Comparison of ENCODE assay signal across 15 mouse cellular contexts in genomic region chr15:101278589-101278988, GRCm38 (mm10). TPM values are rescaled to one million over a fixed set of nuclear protein-coding genes. Genes with fewer than 3 reads are reported as not detected.
DNase-seq lines count a peak whose midpoint lies in the region; ATAC-seq and TF ChIP-seq lines count a peak whose summit lies in the region.
"Had no signal": no experiment of that assay in that cellular context is flagged by ENCODE, and none has a peak within 500 bp of the region (broad histone marks: within the 10 kb centered on the region; RNA-seq: fewer than 3 reads in every experiment).

No protein-coding gene starts in this region.

- H3K4me2 ChIP-seq in intestine, embryonic 14.5 days (ENCODE audit: low read length): no peak overlapping the region
- H3K4me2 ChIP-seq in intestine, postnatal 0 days (replicated peaks; ENCODE audit: low read depth): no peak overlapping the region
- H3K4me2 ChIP-seq in limb, embryonic 12.5 days: no peak overlapping the region
- no peak overlapping the region for H3K4me2 ChIP-seq in forebrain, embryonic 13.5 days
- H3K4me2 ChIP-seq: heart, embryonic 15.5 days; liver, embryonic 13.5 days had no signal

- 41% methylated on average over 5 of the region's 5 CpGs for WGBS in intestine, embryonic 14.5 days
- WGBS in intestine, postnatal 0 days: 41% methylated on average over 5 of the region's 5 CpGs
- 36% methylated on average over 5 of the region's 5 CpGs for WGBS in limb, embryonic 12.5 days
- WGBS in forebrain, embryonic 13.5 days: 65% methylated on average over 5 of the region's 5 CpGs

- H3K9me3 ChIP-seq in intestine, embryonic 14.5 days (ENCODE audit: control insufficient read depth, low read length): no peaks in the 10 kb centered on the region
- no peaks in the 10 kb centered on the region for H3K9me3 ChIP-seq in intestine, postnatal 0 days (ENCODE audit: control insufficient read depth)
- H3K9me3 ChIP-seq in limb, embryonic 12.5 days: no peaks in the 10 kb centered on the region
- no peaks in the 10 kb centered on the region for H3K9me3 ChIP-seq in forebrain, embryonic 13.5 days (replicated peaks)
- H3K9me3 ChIP-seq: heart, embryonic 15.5 days; liver, embryonic 13.5 days had no signal

- peaks cover 3% of the 10 kb centered on the region; the same call in 1 of the 2 replicates for H3K36me3 ChIP-seq in intestine, embryonic 14.5 days (ENCODE audit: control insufficient read depth, insufficient read depth, low read length)
- H3K36me3 ChIP-seq in intestine, postnatal 0 days (ENCODE audit: control insufficient read depth, insufficient read depth): no peaks in the 10 kb centered on the region
- peaks cover 9% of the 10 kb centered on the region for H3K36me3 ChIP-seq in limb, embryonic 12.5 days
- H3K36me3 ChIP-seq in forebrain, embryonic 13.5 days (ENCODE audit: poor library complexity, severe bottlenecking): peaks cover 8% of the 10 kb centered on the region; the same call in 1 of the 2 replicates
- H3K36me3 ChIP-seq: liver, embryonic 13.5 days had no signal

- H3K9ac ChIP-seq in intestine, embryonic 14.5 days (ENCODE audit: low read length): no peak overlapping the region
- no peak overlapping the region for H3K9ac ChIP-seq in intestine, postnatal 0 days (ENCODE audit: low read depth, low read length)
- peak overlapping the region; percentile 5; the same call in 1 of the 2 replicates for H3K9ac ChIP-seq in limb, embryonic 12.5 days (replicated peaks)
- no peak overlapping the region for H3K9ac ChIP-seq in forebrain, embryonic 13.5 days
- H3K9ac ChIP-seq: heart, embryonic 15.5 days; liver, embryonic 13.5 days had no signal

- H3K27me3 ChIP-seq in intestine, embryonic 14.5 days (replicated peaks; ENCODE audit: control insufficient read depth, insufficient read depth, low read length): no peaks in the 10 kb centered on the region
- H3K27me3 ChIP-seq in intestine, postnatal 0 days (replicated peaks; ENCODE audit: control insufficient read depth, insufficient read depth, low read length): no peaks in the 10 kb centered on the region
- no peaks in the 10 kb centered on the region for H3K27me3 ChIP-seq in limb, embryonic 12.5 days
- no peaks in the 10 kb centered on the region for H3K27me3 ChIP-seq in forebrain, embryonic 13.5 days
- H3K27me3 ChIP-seq: heart, embryonic 15.5 days; liver, embryonic 13.5 days had no signal

- 0 out of 2 replicates have a peak overlapping the region, but pooled peaks have one; percentile 55 for H3K27ac ChIP-seq in intestine, embryonic 14.5 days (ENCODE audit: low read depth)
- no peak overlapping the region for H3K27ac ChIP-seq in intestine, postnatal 0 days (ENCODE audit: low read depth, low read length)
- H3K27ac ChIP-seq in limb, embryonic 12.5 days: peak overlapping the region; percentile 81
- no peak overlapping the region for H3K27ac ChIP-seq in forebrain, embryonic 13.5 days
- H3K27ac ChIP-seq: heart, embryonic 15.5 days; liver, embryonic 13.5 days; macrophage had no signal

- ATAC-seq in intestine, embryonic 14.5 days (replicated peaks; ENCODE audit: low FRiP score, low TSS enrichment, low read depth): no peak
- ATAC-seq in intestine, postnatal 0 days: no peak
- no peak for ATAC-seq in limb, embryonic 12.5 days (ENCODE audit: insufficient number of reproducible peaks, insufficient read depth, low FRiP score, low TSS enrichment, low read depth)
- no peak for ATAC-seq in forebrain, embryonic 13.5 days

- no peak for TF ChIP-seq CTCF in intestine, postnatal 0 days (IDR thresholded peaks at IDR 0.05; ENCODE audit: low read depth)

- peaks cover 12% of the 10 kb centered on the region for H3K4me1 ChIP-seq in intestine, embryonic 14.5 days (replicated peaks; ENCODE audit: control insufficient read depth, insufficient read depth, low read length)
- no peaks in the 10 kb centered on the region for H3K4me1 ChIP-seq in intestine, postnatal 0 days (replicated peaks; ENCODE audit: control insufficient read depth, insufficient read depth, low read length)
- H3K4me1 ChIP-seq in limb, embryonic 12.5 days (replicated peaks): peaks cover 10% of the 10 kb centered on the region
- peaks cover 14% of the 10 kb centered on the region for H3K4me1 ChIP-seq in forebrain, embryonic 13.5 days

- no peak overlapping the region for H3K4me3 ChIP-seq in intestine, embryonic 14.5 days (ENCODE audit: low read depth, low read length)
- no peak overlapping the region for H3K4me3 ChIP-seq in intestine, postnatal 0 days (ENCODE audit: low read depth, low read length)
- H3K4me3 ChIP-seq in limb, embryonic 12.5 days (replicated peaks): no peak overlapping the region
- no peak overlapping the region for H3K4me3 ChIP-seq in forebrain, embryonic 13.5 days
- H3K4me3 ChIP-seq: heart, embryonic 15.5 days; liver, embryonic 13.5 days; myocyte had no signal

- peak; percentile 79 to 82 for DNase-seq in adrenal gland, adult (ENCODE audit: inconsistent age in 2 of 2, low spot score in 1 of 2)
- DNase-seq in adrenal gland, adult 8-10 months: no peak
- no peak for DNase-seq in intestine, embryonic 14.5 days (ENCODE audit: low spot score)
- peak; percentile 53 for DNase-seq in adrenal gland, postnatal 10 days
- no peak for DNase-seq in thymus, postnatal 0 days (ENCODE audit: low spot score)
- DNase-seq: cerebellum, adult 9-10 months; layer of hippocampus, postnatal 36 days; liver, embryonic 13.5 days; right cerebral cortex, adult 18-20 months had no signal

RNA-seq across cellular contexts. Expression of gene Atg101, which starts 5.5 kb away (rescaled TPM):
- 10 to 100 TPM; 31.4 to 48.9 (median 37.0) TPM for total RNA-seq in adrenal gland, adult 8-10 months (2022)
- 65.4 and 67.1 TPM in 2 replicates for polyA plus RNA-seq in intestine, embryonic 14.5 days (2014; fragmentation: Nextera tagmentation; extraction: Ambion mirVana)
- 46.5 and 50.9 TPM in 2 replicates for polyA plus RNA-seq in intestine, postnatal 0 days (2015; fragmentation: Nextera tagmentation; extraction: Ambion mirVana)
- 100 to 1,000 TPM in 1 of 2 experiments, 10 to 100 TPM in 1; 36.6 to 103 TPM for total RNA-seq in adrenal gland, postnatal 10 days (2021)
- 66.9 and 67.4 TPM in 2 replicates for polyA plus RNA-seq in limb, embryonic 12.5 days (2016; fragmentation: Nextera tagmentation; extraction: Ambion mirVana)
- 95.1 and 103 TPM in 2 replicates for polyA plus RNA-seq in thymus, postnatal 0 days (2015; fragmentation: Nextera tagmentation; extraction: Ambion mirVana)
- 81.6 and 85.1 TPM in 2 replicates for polyA plus RNA-seq in forebrain, embryonic 13.5 days (2015; fragmentation: Nextera tagmentation; extraction: Ambion mirVana)

RNA-seq across cellular contexts. Expression of gene 6030408B16Rik, which starts 14.4 kb away (rescaled TPM):
- under 1 TPM; 0.49 to 0.91 (median 0.71) TPM for total RNA-seq in adrenal gland, adult 8-10 months (2022)
- polyA plus RNA-seq in intestine, embryonic 14.5 days (2014; fragmentation: Nextera tagmentation; extraction: Ambion mirVana): 5.9 and 6.6 TPM in 2 replicates
- 0.48 and 0.77 TPM in 2 replicates for polyA plus RNA-seq in intestine, postnatal 0 days (2015; fragmentation: Nextera tagmentation; extraction: Ambion mirVana)
- total RNA-seq in adrenal gland, postnatal 10 days (2021): 1 to 10 TPM; 1.0 to 2.4 TPM
- polyA plus RNA-seq in limb, embryonic 12.5 days (2016; fragmentation: Nextera tagmentation; extraction: Ambion mirVana): 4.5 and 4.7 TPM in 2 replicates
- polyA plus RNA-seq in thymus, postnatal 0 days (2015; fragmentation: Nextera tagmentation; extraction: Ambion mirVana): 0.22 and 0.40 TPM in 2 replicates
- polyA plus RNA-seq in forebrain, embryonic 13.5 days (2015; fragmentation: Nextera tagmentation; extraction: Ambion mirVana): 0.23 and 0.25 TPM in 2 replicates
- polyA plus RNA-seq: macrophage had no signal

RNA-seq across cellular contexts. Expression of gene Nr4a1, which starts 24.5 kb away (rescaled TPM):
- total RNA-seq in adrenal gland, adult 8-10 months (2022): 100 to 1,000 TPM in 2 of 4 experiments, 10 to 100 TPM in 2; 42.9 to 895 (median 124) TPM
- polyA plus RNA-seq in intestine, embryonic 14.5 days (2014; fragmentation: Nextera tagmentation; extraction: Ambion mirVana): 6.4 and 6.9 TPM in 2 replicates
- polyA plus RNA-seq in intestine, postnatal 0 days (2015; fragmentation: Nextera tagmentation; extraction: Ambion mirVana): 5.9 and 10.0 TPM in 2 replicates
- total RNA-seq in adrenal gland, postnatal 10 days (2021): 100 to 1,000 TPM in 1 of 2 experiments, 10 to 100 TPM in 1; 95.8 to 589 TPM
- 5.5 and 7.0 TPM in 2 replicates for polyA plus RNA-seq in limb, embryonic 12.5 days (2016; fragmentation: Nextera tagmentation; extraction: Ambion mirVana)
- 24.4 and 27.4 TPM in 2 replicates for polyA plus RNA-seq in thymus, postnatal 0 days (2015; fragmentation: Nextera tagmentation; extraction: Ambion mirVana)
- polyA plus RNA-seq in forebrain, embryonic 13.5 days (2015; fragmentation: Nextera tagmentation; extraction: Ambion mirVana): 2.4 and 2.9 TPM in 2 replicates

RNA-seq across cellular contexts. Expression of gene Grasp, which starts 54.6 kb away (rescaled TPM):
- 10 to 100 TPM in 3 of 4 experiments, 1 to 10 TPM in 1; 8.8 to 19.6 (median 17.1) TPM for total RNA-seq in adrenal gland, adult 8-10 months (2022)
- polyA plus RNA-seq in intestine, embryonic 14.5 days (2014; fragmentation: Nextera tagmentation; extraction: Ambion mirVana): 3.5 and 4.2 TPM in 2 replicates
- 1.7 and 2.0 TPM in 2 replicates for polyA plus RNA-seq in intestine, postnatal 0 days (2015; fragmentation: Nextera tagmentation; extraction: Ambion mirVana)
- 10 to 100 TPM; 16.4 to 24.0 TPM for total RNA-seq in adrenal gland, postnatal 10 days (2021)
- polyA plus RNA-seq in limb, embryonic 12.5 days (2016; fragmentation: Nextera tagmentation; extraction: Ambion mirVana): 7.9 and 10.5 TPM in 2 replicates
- polyA plus RNA-seq in thymus, postnatal 0 days (2015; fragmentation: Nextera tagmentation; extraction: Ambion mirVana): 1.2 TPM in 2 replicates
- polyA plus RNA-seq in forebrain, embryonic 13.5 days (2015; fragmentation: Nextera tagmentation; extraction: Ambion mirVana): 1.3 and 1.5 TPM in 2 replicates

Comparison
In these comparisons a context has a peak if more than half of its experiments do, and no peak if none do; other contexts are left out.
1. DNase-seq: peak in adrenal gland, adult (2 of 2) and adrenal gland, postnatal 10 days (single experiment); none in adrenal gland, adult 8-10 months (single experiment), intestine, embryonic 14.5 days (single experiment) and thymus, postnatal 0 days (single experiment).
2. H3K27ac ChIP-seq: peak in intestine, embryonic 14.5 days (single experiment) and limb, embryonic 12.5 days (single experiment); none in intestine, postnatal 0 days (single experiment) and forebrain, embryonic 13.5 days (single experiment).